Comparison of ENCODE assay signal across 8 mouse cellular contexts in genomic region chr11:61225941-61226412, GRCm38 (mm10). TPM values are rescaled to one million over a fixed set of nuclear protein-coding genes. Genes with fewer than 3 reads are reported as not detected.
A peak's percentile ranks its signal among the peaks of the same experiment; 100 is the strongest.
DNase-seq lines count a peak whose midpoint lies in the region.

No protein-coding gene starts in this region.

- DNase-seq in NIH3T3 (ENCODE audit: low read depth) = peak; percentile 25
- peak; percentile 94 for DNase-seq in cerebellum, adult 11 months
- DNase-seq in heart, adult 9 months (ENCODE audit: low spot score in 2 of 2) = peak; percentile 77 to 79
- peak; percentile 50 to 52 for DNase-seq in left cerebral cortex, postnatal 10 days (ENCODE audit: extremely low spot score in 1 of 2, low spot score in 2 of 2)
- no peak for DNase-seq in testis, postnatal 10 days (ENCODE audit: low spot score)
- no peak for DNase-seq in embryo, embryonic 10.5 days (ENCODE audit: low spot score)
- no peak for DNase-seq in kidney, adult 11 months
- DNase-seq in thymus, postnatal 25 days = no peak

- intact Hi-C loops in left cerebral cortex, postnatal 10 days (cut with DNase I) = no loop called here

RNA-seq across cellular contexts. Expression of gene Aldh3a1, which starts 18.6 kb away (rescaled TPM):
- total RNA-seq in left cerebral cortex, postnatal 10 days (2021) = 1 to 10 TPM; 1.3 to 1.5 TPM

RNA-seq across cellular contexts. Expression of gene Aldh3a2, which starts 41.3 kb away (rescaled TPM):
- total RNA-seq in left cerebral cortex, postnatal 10 days (2021) = 10 to 100 TPM; 50.7 to 51.7 TPM

RNA-seq across cellular contexts. Expression of gene Usp22, which starts 51.1 kb away (rescaled TPM):
- total RNA-seq in left cerebral cortex, postnatal 10 days (2021) = 100 to 1,000 TPM; 428 to 446 TPM

Comparison
In these comparisons a context has a peak if more than half of its experiments do, and no peak if none do; other contexts are left out.
1. DNase-seq: peak in NIH3T3 (single experiment), cerebellum, adult 11 months (single experiment), heart, adult 9 months (2 of 2) and left cerebral cortex, postnatal 10 days (2 of 2); none in testis, postnatal 10 days (single experiment), embryo, embryonic 10.5 days (single experiment), kidney, adult 11 months (single experiment) and thymus, postnatal 25 days (single experiment).